Mouse (Mus musculus) intestine, embryonic 14.5 days (tissue): ENCODE measurements around the gene Isca1. TPM values are rescaled to one million over a fixed set of nuclear protein-coding genes. Genes with fewer than 3 reads are reported as not detected.

Experiments used
- ATAC-seq: fragments of 200-750 bp; cut with Nextera tagmentation; replicated peaks from 2 replicates; pipeline ENCODE4 v1.8.0; 2017; ENCODE audit warnings: low read depth, moderate number of reproducible peaks, moderate TSS enrichment, moderate library complexity; ENCODE audit not compliant: low FRiP score, low TSS enrichment
- DNase-seq: peaks from one replicate; pipeline ENCODE4 v3.0.0-alpha.2; 2018; ENCODE audit warnings: low spot score
- H3K27ac ChIP-seq: fragments of 300-500 bp; sonication (generic); 2 replicates; pipeline ENCODE4 v1.5.1; 2014; ENCODE audit warnings: low read depth, mild to moderate bottlenecking, control low read depth
- H3K27me3 ChIP-seq: fragments of 300-500 bp; sonication (generic); replicated peaks from 2 replicates; pipeline ENCODE4 v1.6.1; 2014; ENCODE audit warnings: low read length, control low read depth; ENCODE audit not compliant: control insufficient read depth, insufficient read depth
- H3K36me3 ChIP-seq: fragments of 300-500 bp; sonication (generic); 2 replicates; pipeline ENCODE4 v1.6.1; 2014; ENCODE audit warnings: low read length, control low read depth; ENCODE audit not compliant: control insufficient read depth, insufficient read depth
- H3K4me1 ChIP-seq: fragments of 300-500 bp; sonication (generic); replicated peaks from 2 replicates; pipeline ENCODE4 v1.6.1; 2014; ENCODE audit warnings: low read length, control low read depth, mixed read lengths; ENCODE audit not compliant: control insufficient read depth, insufficient read depth
- H3K4me2 ChIP-seq: fragments of 300-500 bp; sonication (generic); 2 replicates; pipeline ENCODE4 v1.6.1; 2014; ENCODE audit warnings: low read length
- H3K4me3 ChIP-seq: fragments of 300-500 bp; sonication (generic); 2 replicates; pipeline ENCODE4 v1.5.1; 2014; ENCODE audit warnings: low read depth, low read length, control low read depth, mixed read lengths
- H3K9ac ChIP-seq: fragments of 300-500 bp; sonication (generic); 2 replicates; pipeline ENCODE4 v1.6.1; 2014; ENCODE audit warnings: mild to moderate bottlenecking, low read length
- H3K9me3 ChIP-seq: fragments of 300-500 bp; sonication (generic); 2 replicates; pipeline ENCODE4 v1.6.1; 2016; ENCODE audit warnings: low read length, control low read depth; ENCODE audit not compliant: control insufficient read depth
- WGBS: fragments of 180-500 bp; shearing (Covaris S2); extraction: QIAGEN DNeasy Blood & Tissue Kit; methylation state at CpG from one replicate; pipeline ENCODE4 v1.1.7; 2014; 5-methylcytosine and 5-hydroxymethylcytosine counted together
- polyA plus RNA-seq: library from polyadenylated mRNA; unstranded; fragments of >200 nt; fragmentation: Nextera tagmentation; extraction: Ambion mirVana; gene quantifications from 2 replicates; pipeline ENCODE4 v1.2.1, GENCODE M21; 2014

Gene Isca1
- 111 and 115 TPM in 2 replicates for polyA plus RNA-seq

DNA sequence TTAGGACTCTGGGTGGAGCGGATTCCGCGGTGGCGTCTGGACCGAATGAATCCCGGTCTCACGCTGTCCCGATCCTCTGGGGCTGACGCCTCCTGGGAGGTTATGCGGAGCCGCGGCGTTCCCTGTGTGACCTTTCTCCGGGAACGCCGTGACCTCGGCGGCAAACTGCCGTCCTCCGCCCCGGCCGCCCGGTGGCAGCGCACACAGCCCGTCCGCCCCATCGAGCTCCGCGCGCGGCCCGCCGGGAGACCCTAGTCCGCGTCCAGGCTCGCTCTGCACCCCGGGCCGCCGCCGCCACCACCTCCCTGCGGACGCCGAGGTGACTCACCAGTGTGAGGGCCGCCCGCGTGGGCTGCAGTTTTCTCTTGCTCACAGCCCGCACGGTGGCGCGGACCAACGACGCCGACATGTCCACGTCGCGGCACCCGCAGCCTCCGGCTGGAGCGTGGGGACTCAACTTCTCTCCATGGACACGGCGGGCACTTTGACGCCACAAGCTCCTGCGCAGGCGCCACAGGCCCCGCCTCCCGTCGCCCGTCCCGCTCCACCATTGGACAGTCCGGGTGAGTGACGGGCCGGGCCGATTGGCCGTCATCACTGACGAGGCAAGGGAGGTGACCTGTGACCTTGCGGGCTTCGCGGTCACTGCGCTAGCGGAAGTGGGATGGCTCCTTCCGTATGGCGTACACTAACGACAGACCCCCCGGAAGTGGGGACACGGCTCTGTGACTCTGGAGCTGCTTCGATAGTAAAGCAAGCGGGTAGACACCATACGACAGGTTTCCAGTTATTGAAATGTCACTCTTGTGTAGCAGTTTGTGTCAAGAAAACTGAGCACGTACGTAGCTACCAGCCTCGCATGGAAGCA lies at the start of gene Isca1:
Gene Isca1 (minus strand): TSS at position 515 of the 868 bp plus-strand sequence.
- ATAC-seq (peak; percentile 98), DNase-seq (peak; percentile 99)
- peak within 1 kb of the TSS; percentile 84 for H3K4me3 ChIP-seq
- no peaks in the 10 kb centered on the region for H3K27me3 ChIP-seq
- WGBS, result 0% methylated on average over 90 of the region's 91 CpGs
- H3K27ac ChIP-seq, result peak within 1 kb of the TSS; percentile 92
- H3K4me2 ChIP-seq, result peak within 1 kb of the TSS; percentile 55
- peaks cover 25% of the 10 kb centered on the region for H3K36me3 ChIP-seq
- peak within 1 kb of the TSS; percentile 81 for H3K9ac ChIP-seq
- H3K4me1 ChIP-seq, result peaks cover 42% of the 10 kb centered on the region
- H3K9me3 ChIP-seq, result no peaks in the 10 kb centered on the region

DNA sequence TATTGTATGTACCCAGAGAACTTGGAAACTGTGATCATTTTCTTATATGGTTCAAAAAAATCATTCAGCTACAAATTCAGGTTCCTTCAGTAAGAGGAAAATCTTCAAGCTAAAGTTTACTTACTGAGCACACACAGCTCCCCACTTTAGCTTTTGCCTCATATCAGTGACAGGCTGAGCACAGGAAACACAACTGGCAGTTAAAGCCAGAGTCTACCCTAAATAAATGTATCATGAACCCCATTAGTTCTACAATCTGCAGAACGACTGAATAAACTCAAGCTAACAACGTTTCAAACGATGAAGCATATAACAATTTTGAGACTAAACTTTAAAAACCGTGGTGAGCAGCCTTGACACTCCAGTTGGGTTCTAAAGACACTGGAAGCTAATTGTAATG lies 47.7 kb upstream of the Isca1 start:
- Histone ChIP-seq H3K4me3 (no peak overlapping the region), H3K9me3 (no peaks in the 10 kb centered on the region), H3K36me3 (peaks cover 59% of the 10 kb centered on the region), H3K27ac (no peak overlapping the region), H3K4me1 (peaks cover 27% of the 10 kb centered on the region), H3K27me3 (no peaks in the 10 kb centered on the region), H3K4me2 (no peak overlapping the region), H3K9ac (no peak overlapping the region)
- ATAC-seq, result no peak
- peak; percentile 10 for DNase-seq
- 81% methylated on average over 4 of the region's 4 CpGs for WGBS

DNA sequence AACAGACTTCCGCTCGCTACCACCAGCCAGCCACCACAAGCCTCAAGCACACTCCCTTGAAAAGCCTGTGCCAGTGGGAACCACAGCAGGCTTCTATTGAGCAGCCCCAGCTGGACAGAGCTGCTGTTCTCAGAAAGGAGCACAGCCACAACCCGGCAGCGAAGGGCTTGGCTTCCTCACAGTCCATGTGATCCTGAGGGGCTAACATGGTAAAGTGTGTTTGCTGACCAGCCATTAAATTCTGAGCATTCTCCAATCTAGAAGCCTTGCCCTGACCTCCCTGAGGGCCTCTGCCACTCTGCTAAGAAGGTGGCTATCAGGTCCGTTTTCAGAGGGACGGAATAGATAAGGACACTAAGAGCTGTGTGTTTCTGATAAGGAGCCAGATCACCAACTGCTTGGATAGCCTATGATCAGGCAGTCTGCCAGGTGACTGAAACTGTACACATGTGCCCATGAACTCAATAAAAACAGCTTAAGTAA lies 44.5 kb upstream of the Isca1 start:
- Histone ChIP-seq H3K4me3 (no peak overlapping the region), H3K4me1 (0 out of 2 replicates have a peak, but pooled peaks cover 2% of the 10 kb centered on the region), H3K9ac (no peak overlapping the region), H3K4me2 (no peak overlapping the region), H3K9me3 (no peaks in the 10 kb centered on the region), H3K27me3 (no peaks in the 10 kb centered on the region), H3K36me3 (peaks cover 86% of the 10 kb centered on the region), H3K27ac (no peak overlapping the region)
- ATAC-seq (no peak), DNase-seq (no peak)
- 82% methylated on average over 6 of the region's 6 CpGs for WGBS

DNA sequence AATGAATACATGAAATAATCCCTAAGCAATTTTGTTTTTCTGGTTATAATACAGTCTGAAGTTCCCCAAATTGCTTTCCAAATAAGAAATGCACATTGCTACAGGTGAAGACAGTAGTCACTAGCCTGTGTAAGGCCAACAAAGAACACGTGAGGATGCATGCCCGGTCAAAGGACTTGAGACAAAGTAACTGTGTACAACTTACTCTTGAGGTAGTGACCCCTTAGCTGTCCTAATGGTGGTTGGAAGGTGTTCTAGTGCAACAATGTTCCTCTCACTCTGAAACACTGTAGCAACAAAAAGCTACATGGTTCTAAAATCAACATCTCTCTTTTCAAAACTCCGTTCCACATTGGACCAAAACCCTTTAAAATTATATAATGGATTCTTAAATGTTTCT lies 42.0 kb upstream of the Isca1 start:
- no peaks in the 10 kb centered on the region for H3K9me3 ChIP-seq
- no peak overlapping the region for H3K4me3 ChIP-seq
- H3K36me3 ChIP-seq, result peaks cover 96% of the 10 kb centered on the region
- H3K4me2 ChIP-seq, result no peak overlapping the region
- 96% methylated on average over 3 of the region's 3 CpGs for WGBS
- no peaks in the 10 kb centered on the region for H3K4me1 ChIP-seq
- H3K27ac ChIP-seq, result no peak overlapping the region
- no peak overlapping the region for H3K9ac ChIP-seq
- DNase-seq (no peak), ATAC-seq (no peak)
- H3K27me3 ChIP-seq, result no peaks in the 10 kb centered on the region

DNA sequence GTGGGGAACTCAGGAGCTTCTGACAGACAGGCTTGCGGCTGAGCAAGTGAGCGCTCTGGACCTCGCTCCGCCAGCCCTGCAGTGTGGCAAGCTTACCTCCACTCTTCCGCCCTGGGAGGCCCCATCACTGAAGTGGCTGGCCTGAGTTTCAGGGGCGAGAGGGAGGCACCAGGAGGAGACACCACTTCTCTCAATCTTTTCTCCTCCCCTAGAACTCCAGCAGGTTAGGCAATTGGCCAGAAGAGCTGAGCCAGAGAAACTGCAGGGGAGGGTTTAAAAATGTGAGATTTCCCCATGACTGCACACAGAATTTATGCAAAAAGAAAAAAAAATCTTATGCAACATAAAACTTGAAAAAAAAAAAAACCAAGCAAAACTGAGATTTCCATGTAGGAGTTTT lies 31.4 kb upstream of the Isca1 start:
- no peaks in the 10 kb centered on the region for H3K9me3 ChIP-seq
- no peak overlapping the region for H3K4me3 ChIP-seq
- H3K4me2 ChIP-seq, result no peak overlapping the region
- no peak for DNase-seq
- peaks cover 100% of the 10 kb centered on the region for H3K36me3 ChIP-seq
- H3K4me1 ChIP-seq, result no peaks in the 10 kb centered on the region
- WGBS, result 80% methylated on average over 6 of the region's 6 CpGs
- ATAC-seq, result no peak
- no peak overlapping the region for H3K27ac ChIP-seq
- no peak overlapping the region for H3K9ac ChIP-seq
- H3K27me3 ChIP-seq, result no peaks in the 10 kb centered on the region

DNA sequence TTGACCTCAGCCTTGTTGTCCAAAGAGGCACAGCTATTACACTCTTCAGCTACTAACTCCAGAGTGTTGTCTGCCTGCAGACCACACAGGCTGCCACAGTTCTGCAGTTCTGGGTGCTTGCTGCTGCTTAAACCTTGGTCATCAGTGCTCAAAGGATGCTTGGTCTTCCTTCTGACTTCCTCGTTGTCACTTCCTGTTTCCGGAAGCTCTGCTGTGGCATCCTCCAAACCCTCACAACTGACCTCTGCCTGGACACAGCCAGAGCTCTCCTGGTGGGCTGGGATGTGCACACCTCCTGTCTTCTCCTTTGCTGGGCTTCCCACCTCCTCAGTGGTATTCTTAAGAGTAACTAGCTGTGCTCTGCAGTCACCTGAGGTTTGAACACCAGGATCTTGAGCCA lies 30.5 kb upstream of the Isca1 start:
- Histone ChIP-seq H3K36me3 (peaks cover 100% of the 10 kb centered on the region), H3K27me3 (no peaks in the 10 kb centered on the region), H3K9me3 (no peaks in the 10 kb centered on the region), H3K27ac (no peak overlapping the region), H3K4me1 (no peaks in the 10 kb centered on the region), H3K4me2 (no peak overlapping the region), H3K9ac (no peak overlapping the region), H3K4me3 (no peak overlapping the region)
- WGBS, result 78% methylated on average over 2 of the region's 2 CpGs
- no peak for DNase-seq
- ATAC-seq, result no peak

DNA sequence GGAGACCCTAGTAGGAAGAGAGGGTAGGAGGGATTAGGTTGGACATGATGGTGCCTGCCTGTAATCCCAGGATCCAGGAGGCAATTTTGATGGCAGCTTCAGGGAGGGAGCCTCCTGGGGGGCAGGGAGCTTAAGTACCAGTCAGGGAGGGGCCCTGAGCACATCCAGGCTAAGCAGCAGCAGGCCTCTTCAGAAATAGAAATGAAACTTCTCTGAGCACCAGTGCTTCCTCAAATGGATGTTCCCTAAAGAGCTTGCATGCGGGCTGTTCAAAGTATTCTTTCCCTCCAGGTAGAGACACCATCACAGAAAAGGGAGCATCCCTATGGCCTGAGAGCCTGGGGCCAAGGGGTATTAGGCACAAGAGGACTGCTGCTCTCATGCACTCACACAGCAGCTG lies 28.7 kb upstream of the Isca1 start:
- no peak for DNase-seq
- Histone ChIP-seq H3K36me3 (peaks cover 99% of the 10 kb centered on the region), H3K4me3 (no peak overlapping the region), H3K9me3 (no peaks in the 10 kb centered on the region), H3K4me2 (no peak overlapping the region), H3K4me1 (no peaks in the 10 kb centered on the region), H3K27ac (no peak overlapping the region), H3K9ac (no peak overlapping the region), H3K27me3 (no peaks in the 10 kb centered on the region)
- no peak for ATAC-seq
- WGBS, result 92% methylated on average over 1 of the region's 1 CpGs

DNA sequence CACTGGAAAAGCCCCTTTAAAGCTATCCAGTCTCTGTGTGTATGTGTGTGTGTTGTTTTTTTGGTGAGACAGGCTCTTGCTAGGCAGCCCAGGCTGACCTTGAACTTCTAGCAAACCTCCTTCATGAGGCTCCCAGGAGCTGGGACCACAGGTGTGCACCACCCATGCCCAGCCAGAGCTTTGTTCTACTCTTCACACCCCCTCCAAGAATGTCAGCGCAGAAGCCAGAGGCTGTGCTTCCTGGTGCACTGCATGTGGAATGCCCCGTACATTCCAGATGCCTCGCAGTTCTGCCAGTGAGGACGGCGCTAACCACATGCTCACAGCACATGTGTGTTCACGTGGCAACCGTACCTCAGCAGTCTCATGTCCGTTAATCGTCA lies 26.8 kb upstream of the Isca1 start:
- ATAC-seq (no peak), DNase-seq (no peak)
- Histone ChIP-seq H3K36me3 (peaks cover 99% of the 10 kb centered on the region), H3K4me1 (no peaks in the 10 kb centered on the region), H3K4me2 (no peak overlapping the region), H3K9ac (no peak overlapping the region), H3K9me3 (no peaks in the 10 kb centered on the region), H3K4me3 (no peak overlapping the region), H3K27ac (no peak overlapping the region), H3K27me3 (no peaks in the 10 kb centered on the region)
- 90% methylated on average over 9 of the region's 9 CpGs for WGBS
